Mouse (Mus musculus) liver, adult (tissue): ENCODE measurements at regions not wholly inside any gene's neighbourhood (a gene's known extent, or its start where the extent isn't known, plus 50 kb on each side); places are given as distances from the start of the nearest gene placed in this dataset.
A peak's percentile ranks its signal among the peaks of the same experiment; 100 is the strongest.

ENCODE experiments used
- GATA4 ChIP-seq: IDR thresholded peaks from 2 replicates; pipeline ENCODE4 v1.6.1; 2014; ENCODE audit warnings: mild to moderate bottlenecking, low read length; ENCODE audit not compliant: insufficient replicate concordance

DNA sequence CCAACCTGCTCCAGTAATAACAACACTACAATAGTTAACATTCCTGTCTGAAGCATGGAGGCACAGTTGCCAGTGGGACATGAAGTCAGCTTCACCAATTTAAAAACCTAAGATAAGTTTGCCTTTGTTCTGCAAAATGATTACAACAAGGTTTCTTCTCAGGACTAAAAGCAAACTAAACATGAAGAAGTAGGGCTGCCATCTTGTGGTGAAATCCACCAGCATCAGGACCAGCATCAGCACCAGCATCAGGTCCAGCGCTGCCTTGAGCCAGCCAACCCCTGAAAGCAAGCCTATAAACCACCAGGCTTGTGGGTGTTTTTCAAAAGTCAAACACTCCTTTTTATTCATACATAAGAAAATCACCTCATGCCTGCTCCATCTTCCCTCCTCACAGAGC, 207.1 kb upstream of the Gm10306 start:
- no peak for TF ChIP-seq GATA4

GRCm38 (mm10) chr4:94356982-94357381, 199.4 kb upstream of the Gm10306 start:
- TF ChIP-seq GATA4: no peak

DNA sequence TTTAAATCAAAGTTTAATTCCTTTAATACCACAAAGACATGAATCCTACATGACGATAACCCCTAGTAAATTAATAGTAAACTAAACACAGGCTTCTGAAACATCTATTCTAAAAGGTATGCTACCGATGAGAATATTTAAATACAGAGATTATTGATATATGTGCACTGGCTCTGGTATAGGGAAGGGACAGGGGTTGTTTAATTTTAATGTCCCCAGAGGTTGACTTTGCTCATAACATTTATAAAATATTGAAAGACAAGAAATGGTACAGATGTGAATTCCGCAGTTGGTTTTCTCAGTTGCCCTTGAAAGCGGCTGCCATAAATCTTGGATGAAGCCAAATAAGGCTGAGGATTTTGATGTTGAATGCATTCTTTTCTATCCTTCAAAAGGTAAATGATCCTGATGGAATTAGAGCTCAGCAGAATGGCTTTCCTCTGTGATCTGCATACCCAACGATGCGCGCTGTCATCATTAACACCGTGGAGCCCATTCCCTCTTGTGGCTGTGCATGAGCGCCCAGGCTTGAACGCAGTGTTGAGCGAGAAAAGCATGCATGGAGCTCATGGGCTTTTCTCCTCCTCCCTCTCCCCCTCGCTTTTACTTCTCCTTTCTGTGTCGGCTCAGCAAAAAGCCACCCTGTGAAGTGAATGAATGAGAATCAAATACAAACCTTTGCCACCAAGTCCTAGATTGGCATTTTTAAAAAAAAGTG, 195.4 kb upstream of the Gm10306 start:
- TF ChIP-seq GATA4: no peak

GRCm38 (mm10) chr4:94361528-94362217, 194.7 kb upstream of the Gm10306 start:
- no peak for TF ChIP-seq GATA4

GRCm38 (mm10) chr4:94365375-94365774, 191.0 kb upstream of the Gm10306 start:
- TF ChIP-seq GATA4: no peak

DNA sequence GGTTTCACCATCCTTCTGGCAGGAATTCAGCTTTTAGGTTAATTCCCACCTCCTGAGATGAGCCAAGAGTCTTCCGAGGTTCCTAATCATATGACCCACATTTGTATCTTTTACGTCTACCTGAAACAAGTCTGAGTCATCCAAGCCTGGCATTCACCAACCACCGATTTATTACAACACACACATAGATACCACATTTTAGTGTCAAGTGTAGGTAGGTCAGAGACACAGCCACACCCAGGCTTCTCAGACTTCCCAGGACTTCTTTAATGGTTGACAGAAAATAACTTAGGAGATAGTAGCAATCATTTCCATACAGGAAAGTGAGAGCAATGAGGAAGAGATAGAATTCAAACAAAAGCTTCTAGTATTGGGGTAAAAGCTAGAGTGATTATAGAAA, 189.2 kb upstream of the Gm10306 start:
- no peak for TF ChIP-seq GATA4

DNA sequence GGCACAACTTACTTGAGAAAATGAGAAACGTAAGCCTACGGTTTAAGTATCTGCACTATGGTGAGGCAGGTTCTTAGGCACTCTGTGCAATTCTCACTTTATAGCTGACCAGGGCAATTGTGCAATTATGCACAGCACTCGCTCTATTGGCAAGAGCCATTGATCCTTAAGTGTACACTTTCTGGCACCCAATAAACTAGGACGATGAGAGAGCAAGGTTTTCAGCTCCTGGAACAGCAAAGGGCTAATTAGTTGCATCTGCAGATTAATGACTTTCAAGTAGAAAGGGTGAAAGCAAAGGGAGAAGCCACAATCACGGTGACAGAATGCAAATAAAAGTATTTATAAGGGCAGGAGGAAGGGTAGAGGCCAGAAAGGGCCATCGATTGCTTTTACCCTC, 185.4 kb upstream of the Gm10306 start:
- TF ChIP-seq GATA4: no peak

GRCm38 (mm10) chr4:94376256-94376655, 180.1 kb upstream of the Gm10306 start:
- TF ChIP-seq GATA4: no peak

GRCm38 (mm10) chr4:94385703-94386102, 170.6 kb upstream of the Gm10306 start:
- peak; percentile 72; the same call in 1 of the 2 replicates for TF ChIP-seq GATA4

GRCm38 (mm10) chr4:94388317-94388716, 168.0 kb upstream of the Gm10306 start:
- TF ChIP-seq GATA4: no peak

DNA sequence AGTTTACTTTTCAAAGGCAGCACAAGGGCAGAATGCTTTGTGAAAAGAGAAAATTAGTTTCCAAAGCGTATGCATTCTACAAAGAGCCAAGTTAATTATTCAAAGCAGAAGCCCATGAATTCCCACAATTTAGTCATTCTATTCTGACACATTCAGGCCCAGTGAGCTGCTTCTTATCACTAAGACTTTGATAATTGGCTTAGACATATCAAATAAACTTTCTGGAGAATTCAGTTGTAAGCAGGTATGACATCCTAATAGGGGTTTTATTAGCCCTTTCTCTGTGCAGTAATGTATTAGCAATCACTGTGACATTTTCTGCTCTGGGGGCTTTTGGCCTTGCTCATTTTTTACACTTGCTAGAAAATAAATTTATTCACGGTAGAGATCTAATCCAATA, 161.9 kb upstream of the Gm10306 start:
- no peak for TF ChIP-seq GATA4

DNA sequence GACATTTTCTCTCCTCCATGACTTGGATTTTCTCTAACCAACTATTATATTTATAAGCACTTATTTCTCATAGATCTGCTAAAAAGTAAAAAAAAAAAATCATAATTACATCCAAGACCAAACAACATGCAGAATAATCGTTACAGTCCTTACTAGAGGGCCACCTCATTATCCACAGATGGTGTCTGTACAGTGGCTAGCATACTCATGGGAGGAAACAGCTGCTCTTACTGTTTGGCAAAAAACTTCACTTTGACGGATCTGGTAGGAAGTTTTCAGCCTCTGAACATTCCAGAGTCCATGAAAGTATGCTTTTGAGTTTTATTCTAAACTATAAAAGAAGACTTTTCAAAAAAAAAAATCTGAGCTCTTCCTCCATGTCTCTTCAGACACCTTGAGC, 159.1 kb upstream of the Gm10306 start:
- TF ChIP-seq GATA4: no peak

GRCm38 (mm10) chr4:94406922-94407321, 149.4 kb upstream of the Gm10306 start:
- no peak for TF ChIP-seq GATA4

GRCm38 (mm10) chr4:94407503-94407902, 148.8 kb upstream of the Gm10306 start:
- no peak for TF ChIP-seq GATA4

GRCm38 (mm10) chr4:94412661-94413060, 143.7 kb upstream of the Gm10306 start:
- no peak for TF ChIP-seq GATA4

GRCm38 (mm10) chr4:94427581-94427980, 128.8 kb upstream of the Gm10306 start:
- TF ChIP-seq GATA4: no peak

DNA sequence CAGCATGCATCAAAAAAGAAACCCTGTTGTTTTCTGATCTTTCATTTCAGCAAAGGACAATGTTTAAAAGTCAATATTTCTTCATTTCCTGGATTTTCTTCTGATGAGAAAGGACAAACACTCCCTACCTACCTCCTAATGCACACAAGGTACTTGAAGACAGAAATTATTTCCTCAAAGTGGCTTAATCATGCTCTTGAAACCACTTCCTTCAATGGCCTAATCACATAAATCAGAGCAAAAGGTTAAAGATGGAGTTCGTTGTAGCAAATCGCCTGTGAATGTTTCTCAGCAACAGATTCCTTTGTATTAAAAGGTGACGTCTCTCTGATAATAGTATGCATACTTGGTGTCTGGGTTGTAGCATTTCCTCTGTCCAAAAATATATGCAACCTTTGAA, 124.3 kb upstream of the Gm10306 start:
- TF ChIP-seq GATA4: no peak
